Mouse (Mus musculus) E14TG2a.4 (cell line): Measurements from ENCODE around the gene Bpnt1.

Experiments
- CTCF ChIP-seq: conservative IDR thresholded peaks from 2 replicates; pipeline ENCODE4 v1.5.1; 2014; ENCODE audit warnings: low read length
- NANOG ChIP-seq: IDR thresholded peaks from 2 replicates; pipeline ENCODE4 v1.6.1; 2014; ENCODE audit warnings: borderline replicate concordance, low read length, mixed read lengths
- POU5F1 ChIP-seq: IDR thresholded peaks from 2 replicates; pipeline ENCODE4 v1.6.1; 2014; ENCODE audit warnings: low read length, borderline replicate concordance

- TF ChIP-seq CTCF = no peak
- TF ChIP-seq NANOG = no peak
- no peak for TF ChIP-seq POU5F1
Observed at GRCm38 (mm10) chr1:185367383-185367782, 35.4 kb downstream of the Bpnt1 start.
